Mouse (Mus musculus) frontal cortex, postnatal 14 days (tissue): Measurements from ENCODE around the gene Dcdc2b.
A peak's percentile ranks its signal among the peaks of the same experiment; 100 is the strongest.

Experiments used
- DNase-seq, 2 experiments: peaks; one replicate each; pipeline ENCODE4 v3.0.0; 2022; ENCODE audit warnings: low spot score in 2 of 2

The Dcdc2b gene

GRCm38 (mm10) chr4:129621283-129621841 is 7.3 kb upstream of the Dcdc2b start:
- DNase-seq: no peak

GRCm38 (mm10) chr4:129620419-129621282 is 6.6 kb upstream of the Dcdc2b start:
- DNase-seq: no peak

GRCm38 (mm10) chr4:129618786-129619691 is 5.0 kb upstream of the Dcdc2b start, which contains the start of gene Iqcc:
TSS of gene Iqcc (minus strand) at chr4:129619099.
- DNase-seq: peak; percentile 94 to 95

GRCm38 (mm10) chr4:129618031-129618430 is 4.0 kb upstream of the Dcdc2b start:
- DNase-seq: no peak

- DNase-seq: no peak
These were observed 3.1 kb upstream of the Dcdc2b start for GRCm38 (mm10) chr4:129617121-129617641.

- no peak for DNase-seq
These were observed 2.6 kb upstream of the Dcdc2b start for GRCm38 (mm10) chr4:129616631-129617030.

- no peak for DNase-seq
These were observed 1.8 kb upstream of the Dcdc2b start for GRCm38 (mm10) chr4:129615801-129616290.

GRCm38 (mm10) chr4:129610472-129610871 is 3.6 kb downstream of the Dcdc2b start:
- DNase-seq: no peak

- DNase-seq: no peak
These were observed 4.0 kb downstream of the Dcdc2b start for GRCm38 (mm10) chr4:129610026-129610425.

GRCm38 (mm10) chr4:129609139-129609631 is 4.9 kb downstream of the Dcdc2b start:
- DNase-seq: no peak

- peak in 1 of 2 experiments; percentile 70 for DNase-seq
These were observed 5.5 kb downstream of the Dcdc2b start for GRCm38 (mm10) chr4:129608426-129609025.

GRCm38 (mm10) chr4:129600233-129601158 is 13.6 kb downstream of the Dcdc2b start, which contains the start of the genes Eif3i and Tmem234:
TSS of gene Eif3i (minus strand) at chr4:129600648.
TSS of gene Tmem234 (plus strand) at chr4:129600668.
- peak; percentile 74 to 76 for DNase-seq

GRCm38 (mm10) chr4:129588865-129589264 is 25.2 kb downstream of the Dcdc2b start:
- DNase-seq: no peak

- no peak for DNase-seq
These were observed 27.1 kb downstream of the Dcdc2b start for GRCm38 (mm10) chr4:129586943-129587342.

GRCm38 (mm10) chr4:129585773-129586172 is 28.3 kb downstream of the Dcdc2b start:
- no peak for DNase-seq

GRCm38 (mm10) chr4:129584884-129585608 is 29.0 kb downstream of the Dcdc2b start:
- DNase-seq: peak; percentile 68 to 82

- DNase-seq: no peak
These were observed 29.7 kb downstream of the Dcdc2b start for GRCm38 (mm10) chr4:129584370-129584769.

GRCm38 (mm10) chr4:129582251-129582650 is 31.8 kb downstream of the Dcdc2b start:
- no peak for DNase-seq

GRCm38 (mm10) chr4:129580347-129580746 is 33.7 kb downstream of the Dcdc2b start:
- no peak for DNase-seq
